Mouse (Mus musculus) 3134 (cell line): Measurements from ENCODE around the gene Yy1.
A peak's percentile ranks its signal among the peaks of the same experiment; 100 is the strongest.

ENCODE experiments used
- DNase-seq: peaks from one replicate; pipeline ENCODE4 v3.0.0-alpha.2; 2011; ENCODE audit warnings: low spot score; ENCODE audit not compliant: insufficient read length; ENCODE audit errors: extremely low read depth

The Yy1 gene

DNA sequence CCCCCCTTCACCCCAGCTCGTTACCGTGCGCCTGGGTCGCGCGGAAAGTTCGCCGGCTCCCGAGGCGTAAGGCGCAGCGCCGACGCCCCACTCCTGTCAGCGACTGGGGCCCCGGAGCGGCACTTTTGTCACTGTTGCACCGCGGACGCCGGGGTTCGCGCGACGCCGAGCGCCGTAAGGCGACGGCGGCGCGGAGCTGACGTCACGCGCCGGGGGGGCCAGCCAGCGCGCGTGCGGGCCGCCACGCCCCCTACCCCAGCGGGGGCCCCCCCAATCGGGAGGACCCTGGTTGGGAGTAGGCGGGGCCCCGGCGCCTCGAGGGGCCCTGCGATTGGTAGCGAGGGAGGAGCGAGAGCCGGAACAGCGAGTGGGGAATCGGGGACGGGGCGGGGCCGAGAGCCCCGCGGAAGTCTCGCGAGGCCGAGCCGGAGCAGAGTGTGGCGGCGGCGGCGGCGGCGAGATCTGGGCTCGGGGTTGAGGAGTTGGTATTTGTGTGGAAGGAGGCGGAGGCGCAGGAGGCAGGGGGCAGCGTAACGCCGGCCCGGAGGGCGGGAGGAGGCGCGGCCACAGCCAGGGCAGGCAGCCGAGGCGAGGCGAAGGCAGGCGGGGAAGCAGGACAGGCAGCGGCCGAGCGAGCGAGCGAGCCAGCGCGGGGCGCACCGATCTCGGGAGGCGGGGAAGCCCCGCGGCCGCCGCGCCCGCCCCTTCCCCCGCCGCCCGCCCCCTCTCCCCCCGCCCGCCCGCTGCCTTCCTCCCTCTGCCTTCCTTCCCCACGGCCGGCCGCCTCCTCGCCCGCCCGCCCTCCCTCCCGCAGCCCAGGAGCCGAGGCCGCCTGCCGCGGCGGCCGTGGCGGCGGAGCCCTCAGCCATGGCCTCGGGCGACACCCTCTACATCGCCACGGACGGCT lies at the start of gene Yy1:
Yy1 (plus strand) TSS at position 428 of the 907 bp plus-strand sequence.
- peak; percentile 97 for DNase-seq

DNA sequence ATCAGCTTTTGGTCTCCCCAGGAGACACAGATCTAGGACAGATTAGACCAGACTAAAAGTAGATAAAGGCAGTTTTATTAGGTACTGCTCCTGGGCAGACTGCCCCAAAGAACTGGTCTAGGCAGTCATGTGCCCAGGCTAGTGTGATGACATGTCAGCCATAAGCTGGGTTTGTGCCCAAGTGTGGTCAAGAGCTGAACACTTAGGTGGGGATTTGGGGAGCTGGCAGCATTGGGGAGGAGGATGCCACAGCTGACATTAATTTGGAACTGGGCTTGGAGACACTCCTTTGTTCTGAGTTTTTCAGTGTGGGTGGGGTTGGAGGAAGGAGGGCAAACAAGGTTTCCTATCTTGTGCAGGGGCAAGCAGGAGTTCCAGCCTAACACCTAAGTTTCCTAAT lies 46.8 kb upstream of the Yy1 start:
- DNase-seq, result no peak

DNA sequence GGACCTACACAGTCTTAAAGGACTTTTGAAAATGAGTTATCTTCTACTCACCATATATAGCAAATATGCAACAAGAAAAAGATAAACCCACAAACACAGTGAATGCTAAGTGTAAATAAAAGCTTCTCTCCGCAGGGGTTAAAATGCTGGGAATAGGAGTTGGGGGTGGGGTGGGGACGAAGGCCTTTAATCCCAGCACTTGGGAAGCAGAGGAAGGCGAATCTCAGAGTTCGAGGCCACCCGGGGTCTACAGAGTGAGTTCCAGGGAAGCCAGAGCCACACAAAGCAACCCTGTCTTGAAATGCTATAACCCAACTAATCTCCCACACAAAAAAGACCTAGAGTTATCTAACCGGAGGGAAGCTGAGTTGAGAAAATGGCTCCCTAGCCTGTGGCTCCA lies 43.8 kb upstream of the Yy1 start:
- DNase-seq, result no peak

DNA sequence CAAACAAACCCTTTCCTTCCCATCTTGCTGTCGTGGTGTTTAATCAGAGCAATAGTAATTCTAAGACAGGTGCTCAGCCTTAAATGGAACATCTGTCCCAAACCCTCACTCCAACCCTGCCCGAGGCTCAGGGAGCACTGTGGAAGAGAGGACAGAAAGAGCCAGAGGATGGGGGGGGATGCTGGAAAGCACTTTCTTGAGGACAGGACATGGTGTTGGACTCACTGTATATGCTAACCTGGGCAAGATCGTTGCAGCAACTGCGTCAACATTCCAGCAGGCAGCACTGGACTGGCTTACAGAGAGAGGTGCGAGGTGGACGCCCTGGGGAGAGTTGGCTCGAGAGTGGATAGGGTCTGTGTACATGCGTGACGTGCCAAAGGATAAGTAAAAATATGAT lies 43.3 kb upstream of the Yy1 start:
- no peak for DNase-seq

DNA sequence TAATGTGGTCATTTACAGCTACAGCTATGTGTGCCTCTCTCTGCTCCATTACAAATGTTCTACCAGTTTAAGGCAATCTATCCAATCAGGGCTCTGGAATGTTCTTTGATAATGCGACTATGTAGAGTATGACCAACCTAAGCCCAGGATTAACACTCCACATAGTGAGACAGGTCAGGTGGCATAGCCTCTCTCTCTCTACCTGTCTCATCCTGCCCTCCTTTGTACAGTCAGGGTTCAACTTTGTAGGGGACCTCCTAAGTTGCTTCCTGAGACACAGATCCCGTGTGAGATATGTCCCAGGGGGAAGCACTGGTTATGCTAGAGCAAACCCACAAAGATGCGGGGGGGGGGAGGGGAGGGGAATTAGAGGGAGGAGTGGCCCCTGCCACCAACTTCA lies 42.5 kb upstream of the Yy1 start:
- DNase-seq, result no peak

DNA sequence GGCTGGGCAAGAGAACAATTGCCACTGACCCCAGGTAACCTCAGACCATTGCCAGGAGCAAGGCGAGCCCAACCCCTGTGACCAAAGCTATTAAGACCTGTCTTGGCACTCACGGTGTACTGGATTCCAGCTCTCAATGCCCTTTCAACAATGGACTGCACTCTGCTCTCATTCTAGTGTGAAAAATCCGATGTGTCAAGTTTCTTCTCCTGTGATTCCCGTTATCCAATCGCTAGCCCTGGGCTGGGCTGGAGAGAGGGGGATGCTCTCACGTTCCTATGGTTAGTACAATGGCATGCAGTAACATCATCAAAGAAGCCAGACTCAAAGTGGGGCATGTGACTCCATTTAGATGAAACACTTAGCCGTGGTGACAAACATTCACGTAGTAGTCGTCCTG lies 41.0 kb upstream of the Yy1 start:
- no peak for DNase-seq

DNA sequence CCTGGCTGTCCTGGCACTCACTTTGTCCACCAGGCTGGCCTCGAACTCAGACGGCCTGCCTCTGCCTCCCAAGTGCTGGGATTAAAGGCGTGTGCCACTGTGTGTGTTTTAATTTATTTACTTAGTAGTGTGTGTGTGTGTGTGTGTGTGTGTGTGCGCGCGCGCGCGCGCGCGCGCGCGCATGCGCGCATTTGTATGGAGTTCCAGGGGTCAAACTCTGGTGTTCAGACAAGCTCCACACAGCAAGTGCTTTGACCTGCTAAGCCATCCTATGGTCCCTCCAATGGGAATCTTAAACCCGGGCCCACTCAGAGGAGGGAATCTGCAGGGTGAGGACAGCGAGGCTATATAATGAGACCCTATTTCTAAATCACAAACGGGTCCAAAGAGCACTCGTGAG lies 37.6 kb upstream of the Yy1 start:
- DNase-seq, result no peak

DNA sequence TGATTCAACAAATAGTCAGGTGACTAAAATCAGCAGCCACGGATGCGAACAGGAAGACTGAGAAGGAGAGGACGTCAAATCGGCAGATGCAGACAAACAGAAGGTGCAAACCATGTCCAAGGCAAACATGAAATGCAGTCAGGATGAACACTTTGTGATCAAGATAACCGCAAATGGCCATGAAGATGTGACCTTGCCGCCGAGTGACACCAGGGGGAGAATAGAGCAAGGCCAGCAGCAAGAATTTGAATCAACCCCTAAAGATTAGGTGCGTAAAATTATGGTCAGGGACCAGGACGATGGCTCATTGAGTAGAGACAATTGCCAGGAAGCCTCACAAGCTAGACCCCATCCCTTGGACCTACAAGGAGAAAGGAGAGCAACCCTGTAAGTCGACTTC lies 36.2 kb upstream of the Yy1 start:
- DNase-seq, result no peak

DNA sequence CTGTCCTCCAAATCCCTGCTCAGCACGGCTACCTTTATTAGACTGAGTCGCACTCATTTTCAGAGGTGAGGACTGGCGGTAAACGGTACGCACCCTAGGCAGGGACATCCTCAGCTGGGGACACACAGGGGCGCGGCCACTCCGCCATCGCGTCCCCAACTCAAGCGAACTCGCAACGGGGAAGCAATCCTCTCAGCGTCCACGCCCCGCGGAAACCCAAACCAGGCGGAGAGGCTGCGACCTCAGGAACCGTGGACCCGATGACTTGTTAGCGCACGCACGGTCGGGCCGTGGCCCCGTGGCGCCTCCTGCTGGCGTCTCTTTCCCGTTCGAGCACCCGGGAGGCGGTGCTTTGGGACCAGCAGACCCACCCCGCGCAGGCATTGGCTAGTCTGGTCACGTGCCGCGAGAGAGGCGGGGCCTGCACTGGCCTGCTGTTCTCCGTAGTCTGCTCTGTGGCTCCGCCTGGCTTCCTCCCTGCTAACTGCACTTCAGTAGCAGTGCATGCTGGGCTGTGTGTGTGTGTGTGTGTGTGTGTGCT lies 35.0 kb upstream of the Yy1 start:
- DNase-seq, result peak; percentile 96

DNA sequence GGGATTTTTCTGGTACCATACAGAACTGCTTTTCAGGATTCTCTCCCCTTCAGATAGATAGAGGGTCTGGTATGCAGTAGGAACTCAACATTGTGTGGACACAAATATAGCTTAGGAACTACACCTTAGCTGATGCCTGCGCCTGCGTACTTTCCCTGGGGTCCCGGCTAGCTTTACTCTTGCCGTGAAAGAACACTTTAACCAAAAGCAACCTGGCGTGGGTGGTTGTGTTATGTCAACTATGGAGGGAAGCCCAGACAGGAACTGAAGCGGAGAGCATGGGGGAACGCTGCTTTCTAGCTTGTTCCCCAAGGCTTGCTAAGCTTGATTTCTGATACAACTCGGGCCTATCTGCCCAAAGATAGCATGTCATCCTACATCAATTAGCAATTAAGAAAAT lies 34.5 kb upstream of the Yy1 start:
- DNase-seq, result no peak

DNA sequence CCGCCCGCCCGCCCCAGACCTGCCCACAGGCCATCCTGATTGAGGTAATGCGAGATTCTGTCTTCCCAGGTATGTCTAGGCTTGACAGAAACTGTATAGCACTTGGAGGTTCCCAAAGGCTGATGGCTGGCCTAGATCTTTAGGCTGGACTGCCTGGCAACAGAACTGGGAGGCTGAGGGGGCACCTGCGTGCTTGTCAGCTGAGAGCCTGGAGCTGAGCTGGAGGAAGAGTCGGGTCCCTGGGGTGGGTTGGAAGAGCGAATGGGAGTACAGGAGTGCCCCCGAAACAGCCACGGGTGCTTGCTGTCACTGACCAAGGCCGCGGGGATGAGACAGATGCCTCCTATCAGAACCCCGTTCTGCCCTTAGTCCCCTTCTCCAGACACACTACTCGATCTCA lies 34.1 kb upstream of the Yy1 start:
- no peak for DNase-seq

DNA sequence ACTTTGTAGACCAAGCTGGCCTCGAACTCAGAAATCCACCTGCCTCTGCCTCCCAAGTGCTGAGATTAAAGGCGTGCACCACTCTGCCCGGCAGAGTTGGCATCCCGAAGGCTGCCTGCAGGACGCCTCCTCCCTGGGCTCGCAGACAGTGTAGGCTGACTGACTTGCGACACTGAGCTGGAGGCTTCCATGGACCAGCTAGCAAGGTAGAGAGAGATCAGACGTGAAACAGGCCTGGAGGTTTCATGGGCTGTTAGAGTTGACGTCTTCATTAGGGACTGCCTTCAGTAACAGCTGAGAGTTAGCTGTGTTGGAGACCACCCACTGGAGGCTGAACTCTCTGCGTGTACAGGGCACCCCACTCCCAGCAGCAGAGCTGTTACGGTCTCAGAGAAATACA lies 33.5 kb upstream of the Yy1 start:
- DNase-seq, result no peak

DNA sequence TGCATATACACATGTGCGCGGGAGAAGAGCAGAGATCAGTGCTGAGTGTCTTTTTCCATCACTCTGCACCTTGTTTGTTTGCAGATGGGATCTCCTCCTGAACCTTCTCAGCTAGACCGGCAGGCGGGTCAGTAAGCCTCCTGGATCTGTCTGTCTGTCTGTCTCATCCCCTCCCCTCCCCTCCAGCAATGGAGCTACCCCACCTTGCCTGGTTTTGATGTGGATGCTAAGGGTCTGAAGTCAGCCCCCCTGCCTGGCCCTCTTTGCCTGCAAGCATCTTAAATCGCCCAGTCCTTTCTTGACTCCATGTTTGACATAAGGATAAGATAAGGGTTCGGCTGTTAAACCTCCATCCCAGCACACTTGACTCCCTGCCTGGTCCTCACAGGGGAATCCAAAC lies 32.8 kb upstream of the Yy1 start:
- no peak for DNase-seq

DNA sequence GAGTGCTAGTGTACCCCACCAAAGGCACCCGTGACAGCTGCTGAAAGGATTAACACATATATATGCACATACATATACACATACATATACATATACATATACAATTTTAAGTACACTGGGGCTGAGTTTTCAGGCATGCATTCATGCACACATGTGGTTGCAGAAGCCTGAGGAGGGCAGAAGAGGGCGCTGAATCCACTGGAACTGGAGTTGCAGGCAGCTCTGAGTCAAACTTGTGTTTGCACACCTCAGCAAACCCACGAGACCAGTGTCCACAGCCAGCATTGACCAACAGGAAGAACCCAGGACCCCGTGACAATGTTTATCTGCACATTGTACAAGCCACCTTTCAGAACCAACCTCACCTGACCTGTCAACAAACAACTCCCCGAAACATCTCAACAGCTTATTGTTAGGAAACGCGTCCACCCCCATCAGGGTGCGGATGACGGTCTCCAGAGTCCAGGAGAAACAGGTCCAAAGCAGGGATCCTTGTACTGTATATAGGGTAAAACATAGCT lies 32.2 kb upstream of the Yy1 start:
- DNase-seq, result no peak

DNA sequence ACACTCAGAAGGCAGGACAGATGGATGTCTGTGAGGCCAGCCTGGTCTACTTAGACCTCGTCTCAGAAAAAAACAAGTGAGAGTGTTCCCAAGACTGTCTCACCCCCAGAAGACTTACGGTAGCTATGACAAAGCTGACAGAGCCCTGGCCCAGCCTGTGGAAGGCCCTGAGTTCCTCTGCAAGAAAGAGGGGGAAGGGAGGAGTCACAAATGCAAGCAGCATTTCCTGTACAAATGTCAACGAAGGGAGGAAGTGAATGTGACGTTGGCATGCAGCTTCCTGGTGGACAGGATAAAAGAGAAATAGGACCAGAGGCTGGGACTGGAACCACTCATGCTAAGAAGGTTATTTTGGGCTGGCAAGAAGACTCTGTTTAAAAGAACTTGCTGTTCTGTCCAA lies 31.6 kb upstream of the Yy1 start:
- no peak for DNase-seq

DNA sequence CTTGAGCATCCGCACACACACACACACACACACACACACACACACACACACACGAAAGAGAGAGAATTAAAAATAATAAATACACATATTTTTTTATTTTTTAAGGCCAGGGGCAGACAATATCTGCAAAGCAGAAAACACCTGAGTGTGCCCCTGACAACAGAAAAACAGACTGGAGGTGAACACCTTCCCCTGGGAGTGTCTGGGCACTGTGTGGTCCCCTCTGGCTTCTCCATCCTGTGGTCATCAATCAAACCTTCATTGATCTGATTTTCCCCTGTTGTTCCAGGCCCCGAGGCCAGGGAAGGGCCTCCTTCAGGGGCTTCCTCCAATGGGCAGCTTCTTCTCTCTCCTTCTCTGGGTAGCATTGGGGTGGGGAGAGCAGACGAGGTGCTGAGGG lies 31.1 kb upstream of the Yy1 start:
- DNase-seq, result no peak

DNA sequence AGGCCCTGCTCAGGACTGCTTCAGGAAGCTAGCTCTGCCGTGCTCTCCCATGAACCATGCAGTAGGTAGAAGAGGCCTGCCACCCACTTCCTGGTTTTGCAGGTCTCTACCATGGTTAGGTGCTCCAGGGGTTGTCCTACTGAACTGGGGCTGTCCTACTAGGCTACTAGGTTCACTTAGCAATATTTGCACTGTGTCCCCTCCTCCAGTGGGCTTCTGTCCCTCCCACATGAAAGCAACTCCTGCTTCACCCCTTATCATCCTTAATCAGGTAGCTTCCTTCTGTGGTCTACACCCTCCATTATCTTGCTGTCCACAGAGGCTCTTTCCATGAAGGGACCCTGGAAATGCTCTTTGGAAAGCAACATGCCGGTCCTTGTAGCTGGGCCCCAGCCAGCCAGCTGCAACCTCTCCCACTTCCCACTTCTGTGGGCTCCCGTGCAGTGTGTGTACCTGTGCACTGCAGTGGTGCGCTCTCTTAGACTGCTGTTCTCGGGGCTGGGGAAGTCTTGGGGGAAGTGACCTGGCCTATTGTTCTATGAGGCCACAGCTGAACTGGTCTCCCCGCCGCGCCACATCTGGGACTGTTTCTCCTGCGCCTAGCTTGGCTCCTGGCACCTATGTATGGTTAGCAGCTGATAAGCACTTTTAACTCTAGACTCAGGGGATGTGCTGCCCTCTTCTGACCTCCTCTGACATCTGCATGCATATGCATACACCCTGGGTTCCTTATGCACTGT lies 29.5 kb upstream of the Yy1 start:
- DNase-seq, result no peak

DNA sequence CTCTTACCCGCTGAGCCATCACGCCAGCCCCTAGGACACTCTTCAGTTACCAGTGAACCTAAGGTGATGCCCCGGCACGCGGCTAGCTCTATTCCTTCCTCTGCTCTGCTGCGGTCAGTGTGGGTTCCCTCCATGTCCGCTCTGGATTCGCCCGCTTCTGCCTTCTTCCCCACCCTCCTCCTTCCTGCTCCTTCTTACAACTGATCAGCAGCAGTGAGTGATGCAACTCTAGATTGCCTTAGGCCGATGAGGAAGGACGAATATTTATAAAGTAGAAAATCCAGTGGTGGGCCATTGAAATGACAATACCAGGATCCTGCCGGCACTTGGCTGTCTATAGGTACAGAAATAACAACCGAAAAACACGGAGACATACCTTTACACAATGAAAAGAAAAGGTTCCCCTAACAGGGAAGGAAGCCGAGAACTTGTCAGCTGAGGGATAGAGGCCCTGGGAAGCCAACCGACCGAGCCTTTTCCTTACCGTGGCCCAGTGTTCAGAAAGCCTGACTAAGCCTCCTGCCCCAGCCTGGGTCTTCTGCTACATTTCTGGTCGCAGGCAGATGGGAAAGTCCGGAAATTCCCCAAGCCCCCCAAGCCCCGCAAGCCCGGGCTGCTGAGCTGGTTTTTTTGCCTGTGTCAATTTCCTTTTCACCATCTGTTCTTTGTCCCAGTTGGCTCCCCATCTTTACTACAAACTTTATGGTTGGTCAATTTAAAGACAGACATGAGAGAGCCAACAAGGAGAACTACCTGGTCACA lies 27.7 kb upstream of the Yy1 start:
- DNase-seq, result no peak

DNA sequence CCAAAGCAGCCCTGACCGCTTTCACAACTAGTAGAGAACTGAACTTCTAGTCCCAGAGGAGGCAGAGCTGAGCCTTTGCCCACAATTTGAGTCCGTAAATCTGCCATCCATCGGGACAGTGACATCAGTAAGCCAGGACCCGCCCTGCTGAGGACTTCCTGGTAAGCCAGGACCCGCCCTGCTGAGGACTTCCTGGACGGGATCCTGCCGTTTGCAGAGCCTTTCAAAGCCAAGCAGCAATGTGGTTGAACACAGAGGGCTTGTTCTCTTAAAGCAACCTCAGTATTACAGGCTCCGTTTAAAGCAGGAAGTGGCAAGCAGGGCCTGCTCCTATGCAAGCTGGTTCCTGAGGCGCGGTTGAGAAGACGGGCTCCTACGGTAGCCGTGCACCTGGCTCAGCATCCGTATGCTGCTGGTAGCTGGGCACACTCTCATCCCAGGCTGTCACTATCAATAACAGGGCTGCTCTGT lies 27.0 kb upstream of the Yy1 start:
- DNase-seq, result peak; percentile 50

DNA sequence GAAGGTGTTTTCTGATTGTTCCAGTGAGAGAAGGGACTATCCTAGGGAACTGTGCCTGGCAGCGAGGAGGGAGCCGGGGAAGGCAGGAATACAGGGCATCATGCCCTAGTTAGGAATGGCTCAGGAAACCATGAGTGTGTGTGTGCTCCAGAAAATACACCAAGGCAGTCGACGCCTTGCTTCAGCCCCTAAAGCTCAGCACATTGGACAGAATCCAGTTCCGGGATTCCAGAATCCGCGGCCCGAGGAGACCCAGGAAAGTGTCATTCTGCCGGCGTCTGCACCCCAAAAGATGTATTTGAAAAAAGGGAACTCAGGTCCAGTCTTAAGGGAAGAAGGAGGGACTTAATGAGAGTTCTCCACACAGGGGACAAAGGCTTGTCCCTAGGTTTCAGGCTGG lies 26.5 kb upstream of the Yy1 start:
- no peak for DNase-seq

DNA sequence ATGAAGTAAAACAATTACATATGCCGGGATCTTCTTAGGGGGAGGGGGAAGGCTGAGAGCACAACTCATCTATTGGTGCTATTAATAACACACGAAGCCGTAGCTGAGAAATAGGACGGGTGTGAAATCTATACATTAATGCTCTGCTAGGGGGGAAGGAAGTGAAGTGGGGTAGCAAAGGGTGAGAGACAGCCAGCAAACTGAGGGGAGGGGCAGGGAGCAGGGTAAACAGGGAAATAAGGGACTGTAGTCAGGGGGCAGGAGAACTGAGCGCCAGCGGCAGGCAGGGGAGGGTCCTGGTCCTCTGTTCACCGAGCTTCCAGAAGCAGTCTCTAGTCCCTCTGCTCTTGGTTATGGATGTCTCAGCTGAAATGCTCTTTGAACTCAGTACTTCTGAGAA lies 25.9 kb upstream of the Yy1 start:
- no peak for DNase-seq
